Mouse (Mus musculus) midbrain, embryonic 10.5 days (tissue): ENCODE data around the gene Ahdc1. TPM values are rescaled to one million over a fixed set of nuclear protein-coding genes. Genes with fewer than 3 reads are reported as not detected.

ENCODE experiments used
- DNase-seq: peaks from one replicate; pipeline ENCODE4 v3.0.0-alpha.2; 2017; ENCODE audit warnings: low spot score
- H3K27ac ChIP-seq: fragments of 300-500 bp; sonication (generic); replicated peaks from 2 replicates; pipeline ENCODE4 v1.5.1; 2016; ENCODE audit warnings: mild to moderate bottlenecking
- H3K27me3 ChIP-seq: fragments of 300-500 bp; sonication (generic); 2 replicates; pipeline ENCODE4 v1.6.1; 2016; ENCODE audit warnings: low read depth, mild to moderate bottlenecking; ENCODE audit not compliant: poor library complexity, severe bottlenecking
- H3K36me3 ChIP-seq: fragments of 300-500 bp; sonication (generic); 2 replicates; pipeline ENCODE4 v1.6.1; 2016; ENCODE audit warnings: mild to moderate bottlenecking, moderate library complexity
- H3K4me1 ChIP-seq: fragments of 300-500 bp; sonication (generic); 2 replicates; pipeline ENCODE4 v1.6.1; 2016
- H3K4me3 ChIP-seq: fragments of 300-500 bp; sonication (generic); 2 replicates; pipeline ENCODE4 v1.5.1; 2016; ENCODE audit warnings: mild to moderate bottlenecking, moderate library complexity
- H3K9me3 ChIP-seq: fragments of 300-500 bp; sonication (generic); replicated peaks from 2 replicates; pipeline ENCODE4 v1.6.1; 2016; ENCODE audit warnings: mild to moderate bottlenecking
- WGBS: fragments of 180-500 bp; shearing (Covaris S2); methylation state at CpG from one replicate; pipeline ENCODE4 v1.1.7; 2016; 5-methylcytosine and 5-hydroxymethylcytosine counted together
- polyA plus RNA-seq: library from polyadenylated mRNA; unstranded; fragments of >200 nt; fragmentation: Nextera tagmentation; extraction: Ambion mirVana; gene quantifications from 2 replicates; pipeline ENCODE4 v1.2.1, GENCODE M21; 2016

The Ahdc1 gene
- polyA plus RNA-seq, 1 experiment from 2014 or later, result 5.8 TPM

DNA sequence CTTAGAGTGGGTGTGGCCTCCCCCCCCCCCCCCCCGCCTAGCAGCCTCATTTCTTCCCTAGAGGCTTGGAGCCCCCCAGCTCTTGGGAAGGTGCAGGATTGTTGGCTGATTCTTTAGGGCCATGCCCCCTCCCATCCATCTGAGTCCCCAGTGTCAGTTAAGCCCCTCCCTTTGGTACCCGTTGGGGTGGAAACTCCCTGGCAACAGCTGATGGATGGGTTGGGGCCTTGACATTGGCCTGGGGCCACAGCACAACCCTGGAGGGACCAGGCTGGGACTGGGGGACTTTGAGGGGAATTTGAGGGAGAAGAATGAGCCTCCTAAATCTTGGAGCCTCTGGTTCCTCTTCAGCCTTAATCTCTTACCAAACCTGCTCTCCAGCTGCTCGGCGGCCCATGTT, 13.3 kb downstream of the Ahdc1 start:
- no peak for DNase-seq
- 0 out of 2 replicates have a peak, but pooled peaks cover 5% of the 10 kb centered on the region for H3K27me3 ChIP-seq
- H3K4me3 ChIP-seq, result 0 out of 2 replicates have a peak overlapping the region, but pooled peaks have one; percentile 23
- peak overlapping the region; percentile 87 for H3K27ac ChIP-seq
- H3K36me3 ChIP-seq, result peaks cover 9% of the 10 kb centered on the region; the same call in 1 of the 2 replicates
- no peaks in the 10 kb centered on the region for H3K9me3 ChIP-seq
- WGBS, result 26% methylated on average over 3 of the region's 4 CpGs
- H3K4me1 ChIP-seq, result peaks cover 95% of the 10 kb centered on the region

DNA sequence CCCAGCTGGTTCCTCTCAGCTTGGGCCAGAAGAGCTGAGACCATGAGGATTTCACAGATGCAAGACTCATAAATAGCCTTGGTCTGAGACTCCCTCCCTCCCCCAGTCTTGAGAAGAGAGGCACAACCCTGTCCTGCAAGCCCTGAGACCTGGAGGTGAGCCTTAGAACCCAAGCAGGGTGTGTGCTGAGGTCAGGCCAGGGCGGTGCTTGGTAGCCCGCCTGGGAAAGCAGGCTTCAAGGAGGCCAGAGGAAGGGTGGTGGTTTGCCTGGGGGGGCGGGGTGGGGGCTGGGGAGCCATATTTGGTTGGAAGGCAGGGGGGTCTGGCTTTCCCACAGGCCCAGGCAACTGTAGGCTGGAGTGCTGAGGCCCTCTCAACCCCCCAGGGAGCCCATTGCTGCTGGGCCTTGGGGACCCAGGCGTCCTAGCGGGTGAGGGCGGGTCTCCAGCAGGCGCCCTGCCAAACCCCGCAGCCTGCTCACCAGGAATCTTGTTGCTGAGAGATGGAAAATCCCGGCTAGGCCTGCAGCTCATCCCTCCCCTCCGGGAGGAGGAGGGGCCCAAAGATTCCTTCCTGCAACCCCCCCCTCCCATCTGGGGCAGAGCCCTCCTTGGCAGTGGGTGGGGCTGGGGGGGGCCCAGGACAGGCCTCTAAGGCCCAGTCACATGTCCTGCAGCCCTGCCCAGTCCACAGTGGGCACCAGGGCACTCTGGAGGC, 14.1 kb downstream of the Ahdc1 start:
- Histone ChIP-seq H3K27me3 (0 out of 2 replicates have a peak, but pooled peaks cover 5% of the 10 kb centered on the region), H3K4me1 (peaks cover 93% of the 10 kb centered on the region), H3K27ac (peak overlapping the region; percentile 87), H3K9me3 (no peaks in the 10 kb centered on the region), H3K36me3 (peaks cover 8% of the 10 kb centered on the region; the same call in 1 of the 2 replicates), H3K4me3 (peak overlapping the region; percentile 23; the same call in 1 of the 2 replicates)
- WGBS, result 21% methylated on average over 10 of the region's 10 CpGs
- no peak for DNase-seq

DNA sequence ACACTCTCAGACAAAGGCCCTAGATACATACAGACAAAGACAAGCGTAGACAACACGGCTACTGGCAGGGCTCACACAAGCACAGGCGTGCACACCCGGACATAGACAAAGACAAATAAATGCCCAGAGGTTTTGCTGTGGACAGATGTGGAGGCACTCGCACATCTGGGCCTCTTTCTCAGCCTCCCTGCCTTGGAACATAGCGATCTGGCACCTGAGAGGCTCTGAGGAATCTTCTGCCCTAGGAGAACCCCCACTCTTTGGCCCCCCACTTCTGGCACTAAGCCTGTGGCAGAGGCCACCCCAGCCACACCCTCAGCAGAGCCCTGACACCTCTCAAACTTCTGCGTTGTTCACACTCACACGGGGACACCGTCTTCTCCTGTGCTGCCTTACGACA, 15.2 kb downstream of the Ahdc1 start:
- H3K9me3 ChIP-seq, result no peaks in the 10 kb centered on the region
- H3K4me3 ChIP-seq, result no peak overlapping the region
- no peak for DNase-seq
- H3K27me3 ChIP-seq, result 0 out of 2 replicates have a peak, but pooled peaks cover 5% of the 10 kb centered on the region
- H3K27ac ChIP-seq, result peak overlapping the region; percentile 87
- 78% methylated on average over 10 of the region's 10 CpGs for WGBS
- peaks cover 8% of the 10 kb centered on the region; the same call in 1 of the 2 replicates for H3K36me3 ChIP-seq
- H3K4me1 ChIP-seq, result peaks cover 82% of the 10 kb centered on the region

DNA sequence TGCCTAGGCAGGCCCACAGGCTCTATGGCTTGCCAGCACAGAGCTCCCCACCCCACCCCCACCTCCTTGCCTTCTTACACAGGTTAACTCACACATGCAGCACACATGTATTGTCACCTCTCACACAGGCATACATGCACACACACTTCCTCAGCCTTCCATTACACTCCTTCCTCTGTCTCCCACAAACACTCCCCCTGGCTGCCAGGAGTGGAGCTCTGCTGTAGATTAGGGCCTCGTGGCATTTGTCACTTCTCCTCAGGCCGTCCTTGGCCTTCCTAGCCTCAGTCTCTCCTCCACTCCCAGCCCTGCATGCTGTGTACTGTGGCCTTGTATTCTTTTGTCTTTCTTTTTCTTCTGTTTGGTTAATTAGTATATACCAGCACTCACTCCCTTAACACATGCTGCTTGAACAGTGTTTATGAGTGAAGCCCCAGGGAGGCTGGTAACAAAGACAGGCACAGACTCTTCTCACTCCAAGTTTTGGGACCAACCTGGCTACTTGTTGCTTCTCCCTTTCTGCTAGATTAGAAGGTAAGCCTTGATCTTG, 15.8 kb downstream of the Ahdc1 start:
- H3K9me3 ChIP-seq, result no peaks in the 10 kb centered on the region
- H3K4me3 ChIP-seq, result no peak overlapping the region
- peaks cover 8% of the 10 kb centered on the region; the same call in 1 of the 2 replicates for H3K36me3 ChIP-seq
- H3K4me1 ChIP-seq, result peaks cover 76% of the 10 kb centered on the region
- H3K27ac ChIP-seq, result peak overlapping the region; percentile 87
- no peak for DNase-seq
- WGBS, result 30% methylated on average over 2 of the region's 2 CpGs
- 0 out of 2 replicates have a peak, but pooled peaks cover 5% of the 10 kb centered on the region for H3K27me3 ChIP-seq

DNA sequence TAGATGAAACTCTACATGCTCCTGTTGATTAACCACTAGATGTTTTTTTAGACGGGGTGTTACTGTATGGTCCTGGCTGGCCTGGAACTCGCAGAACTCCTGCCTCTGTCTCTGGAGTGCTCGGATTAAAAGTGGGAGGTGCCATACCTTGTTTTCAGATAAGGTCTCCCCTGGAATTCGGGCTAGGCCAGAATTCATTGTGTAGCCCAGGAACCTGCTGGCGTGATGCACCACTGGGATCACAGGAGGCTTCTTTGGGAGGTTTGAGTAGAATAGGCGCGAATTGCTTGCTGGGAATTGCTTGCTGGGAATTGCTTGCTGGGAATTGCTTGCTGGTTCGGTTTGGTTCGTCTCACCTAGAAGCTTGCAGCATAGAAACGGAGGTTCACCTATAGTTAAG, 16.7 kb downstream of the Ahdc1 start:
- Histone ChIP-seq H3K27ac (no peak overlapping the region), H3K9me3 (no peaks in the 10 kb centered on the region), H3K4me3 (no peak overlapping the region), H3K4me1 (peaks cover 70% of the 10 kb centered on the region), H3K36me3 (peaks cover 8% of the 10 kb centered on the region; the same call in 1 of the 2 replicates), H3K27me3 (0 out of 2 replicates have a peak, but pooled peaks cover 5% of the 10 kb centered on the region)
- WGBS, result 56% methylated on average over 10 of the region's 10 CpGs
- DNase-seq, result no peak

DNA sequence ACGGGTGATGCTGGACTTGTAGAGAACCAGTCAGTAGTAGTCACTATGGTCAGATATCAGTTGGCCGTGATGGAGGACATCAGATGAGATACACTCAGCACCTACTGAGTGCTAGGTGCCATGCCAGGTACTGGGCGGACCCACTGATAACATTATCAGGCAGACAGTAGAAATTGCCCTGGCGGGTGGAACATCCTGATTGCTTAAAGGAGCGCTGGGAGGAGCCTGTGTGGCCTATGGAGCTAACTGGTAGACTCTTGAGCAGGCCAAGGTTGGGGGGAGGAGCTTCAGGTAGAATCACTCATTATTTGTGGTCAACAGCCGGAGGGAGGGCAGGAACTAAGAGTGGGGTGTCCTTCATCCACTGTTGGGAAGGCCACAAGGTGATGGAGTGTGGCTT, 17.1 kb downstream of the Ahdc1 start:
- WGBS, result 85% methylated on average over 6 of the region's 6 CpGs
- no peaks in the 10 kb centered on the region for H3K9me3 ChIP-seq
- H3K27ac ChIP-seq, result no peak overlapping the region
- DNase-seq, result no peak
- H3K27me3 ChIP-seq, result 0 out of 2 replicates have a peak, but pooled peaks cover 5% of the 10 kb centered on the region
- H3K4me3 ChIP-seq, result no peak overlapping the region
- peaks cover 8% of the 10 kb centered on the region; the same call in 1 of the 2 replicates for H3K36me3 ChIP-seq
- H3K4me1 ChIP-seq, result peaks cover 67% of the 10 kb centered on the region

DNA sequence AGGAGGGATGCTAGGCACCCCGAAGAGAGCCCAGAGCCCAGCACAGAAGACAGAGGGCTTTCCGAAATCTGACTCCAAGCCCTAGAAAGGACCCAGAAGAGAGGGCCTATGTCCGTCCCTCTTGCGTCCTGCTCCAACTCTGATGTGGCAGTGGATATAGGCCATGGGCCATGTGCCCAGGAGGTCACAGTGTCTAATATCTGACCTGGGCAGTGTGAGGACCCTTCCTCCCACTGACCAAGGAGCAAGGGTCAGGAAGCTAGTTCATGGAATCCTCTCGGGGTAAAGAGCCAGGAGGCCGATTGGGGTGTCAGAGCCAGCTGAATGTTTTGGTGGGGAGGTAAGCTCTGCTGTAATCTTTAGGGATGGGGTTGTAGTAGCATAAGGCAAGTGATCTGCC, 17.8 kb downstream of the Ahdc1 start:
- Histone ChIP-seq H3K4me3 (no peak overlapping the region), H3K4me1 (peaks cover 60% of the 10 kb centered on the region), H3K27ac (no peak overlapping the region), H3K27me3 (0 out of 2 replicates have a peak, but pooled peaks cover 5% of the 10 kb centered on the region), H3K9me3 (no peaks in the 10 kb centered on the region), H3K36me3 (peaks cover 9% of the 10 kb centered on the region; the same call in 1 of the 2 replicates)
- no peak for DNase-seq
- WGBS, result 80% methylated on average over 6 of the region's 6 CpGs

DNA sequence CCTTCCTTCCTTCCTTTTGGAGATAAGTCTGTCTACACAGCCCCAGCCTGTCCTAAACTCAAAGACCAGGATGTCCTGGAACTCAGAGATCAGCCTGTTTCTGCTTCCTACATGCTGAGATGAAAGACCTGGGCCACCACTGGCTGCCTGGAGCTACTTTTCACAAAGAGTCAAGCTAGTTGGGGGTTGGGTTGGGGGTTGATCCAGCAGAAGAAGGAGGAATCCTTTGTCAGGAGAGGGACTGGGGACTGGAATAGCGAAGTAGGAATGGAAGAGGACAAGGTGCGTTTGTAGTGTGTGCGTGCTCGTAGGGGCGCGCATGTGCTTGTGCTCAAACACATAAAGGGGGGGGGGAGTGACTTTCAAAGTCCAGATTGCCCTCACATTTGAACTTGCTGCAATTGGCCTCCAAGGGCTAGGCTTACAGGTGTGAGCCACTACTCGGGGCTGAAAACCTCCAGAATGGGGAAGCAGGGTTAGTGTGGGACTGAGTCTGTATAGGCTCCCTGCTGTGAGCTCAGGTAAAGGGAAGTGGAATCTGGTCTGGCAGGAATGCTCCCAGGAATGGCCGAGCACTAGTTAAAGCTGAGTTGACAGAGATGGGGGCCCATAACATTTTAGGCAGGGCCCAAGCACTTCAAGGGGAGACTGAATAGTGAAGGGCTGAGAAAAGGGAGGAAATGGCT, 21.5 kb downstream of the Ahdc1 start:
- peaks cover 16% of the 10 kb centered on the region; the same call in 1 of the 2 replicates for H3K36me3 ChIP-seq
- no peak for DNase-seq
- H3K27ac ChIP-seq, result no peak overlapping the region
- H3K4me1 ChIP-seq, result peaks cover 35% of the 10 kb centered on the region
- no peak overlapping the region for H3K4me3 ChIP-seq
- WGBS, result 91% methylated on average over 8 of the region's 8 CpGs
- H3K9me3 ChIP-seq, result no peaks in the 10 kb centered on the region
- H3K27me3 ChIP-seq, result peaks cover 27% of the 10 kb centered on the region

DNA sequence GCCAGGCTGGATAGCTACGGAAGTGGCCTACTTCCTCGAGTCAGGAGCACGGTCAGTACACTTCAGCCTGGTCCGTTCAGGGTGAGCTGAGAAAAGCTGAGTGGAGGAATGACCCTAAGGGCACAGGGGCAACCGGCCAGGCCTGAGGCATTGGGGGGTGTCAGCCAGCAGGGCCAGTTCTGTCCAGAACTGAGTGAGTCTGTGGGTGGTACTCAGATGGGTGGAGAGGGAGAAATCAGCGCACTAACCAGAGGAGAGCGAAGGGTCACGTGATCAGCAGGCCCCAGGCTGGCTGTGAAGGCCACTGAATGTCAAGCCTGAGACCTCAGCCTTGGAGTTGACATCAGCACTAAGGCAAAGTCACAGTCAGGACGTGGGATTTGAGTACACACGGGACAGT, 23.4 kb downstream of the Ahdc1 start:
- Histone ChIP-seq H3K27me3 (peaks cover 44% of the 10 kb centered on the region), H3K9me3 (no peaks in the 10 kb centered on the region), H3K36me3 (peaks cover 8% of the 10 kb centered on the region; the same call in 1 of the 2 replicates), H3K4me3 (no peak overlapping the region), H3K27ac (no peak overlapping the region), H3K4me1 (peaks cover 41% of the 10 kb centered on the region)
- no peak for DNase-seq
- 84% methylated on average over 10 of the region's 10 CpGs for WGBS

DNA sequence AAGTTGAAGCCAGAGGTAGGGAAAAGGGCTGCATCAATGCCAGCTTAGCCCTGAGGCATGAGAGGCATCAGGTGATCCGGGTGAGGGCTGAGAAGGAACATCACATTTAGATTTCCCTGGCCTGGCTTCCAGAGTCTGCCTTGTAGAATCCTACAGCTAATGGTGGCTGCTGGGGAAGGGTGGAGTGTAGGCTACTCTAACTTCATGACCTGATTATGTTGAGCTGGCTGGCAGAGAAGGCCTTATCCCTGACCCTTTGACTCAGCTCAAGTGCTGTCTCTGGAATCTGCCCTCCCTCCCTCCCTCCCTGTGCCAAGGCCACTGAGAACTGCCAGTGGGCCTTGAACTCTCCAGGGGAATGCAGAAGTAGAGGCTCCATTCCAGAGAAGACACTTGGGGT, 24.4 kb downstream of the Ahdc1 start:
- H3K27ac ChIP-seq, result no peak overlapping the region
- H3K36me3 ChIP-seq, result peaks cover 8% of the 10 kb centered on the region; the same call in 1 of the 2 replicates
- WGBS, result 90% methylated on average over 1 of the region's 1 CpGs
- no peak for DNase-seq
- H3K9me3 ChIP-seq, result no peaks in the 10 kb centered on the region
- H3K4me3 ChIP-seq, result no peak overlapping the region
- H3K4me1 ChIP-seq, result peaks cover 45% of the 10 kb centered on the region
- H3K27me3 ChIP-seq, result peaks cover 54% of the 10 kb centered on the region

DNA sequence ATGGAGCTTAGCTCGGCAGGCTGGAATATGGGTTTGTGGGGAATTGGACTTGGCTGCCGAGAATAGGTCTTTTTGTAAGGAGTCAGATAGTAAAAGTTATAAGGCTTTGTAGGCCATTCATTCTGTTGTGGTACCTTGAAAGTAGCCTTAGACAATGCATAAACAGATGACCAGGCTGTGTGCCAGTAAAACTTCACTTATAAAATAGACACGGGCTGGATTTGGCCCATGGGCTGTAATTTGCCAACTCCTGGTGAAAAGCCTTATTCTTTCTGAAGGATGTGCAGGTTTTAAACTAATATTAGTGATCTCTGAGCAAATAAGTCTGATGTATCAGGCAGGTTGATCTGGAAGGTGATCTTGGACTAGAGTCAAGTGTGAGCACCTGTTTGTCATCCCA, 24.9 kb downstream of the Ahdc1 start:
- Histone ChIP-seq H3K9me3 (no peaks in the 10 kb centered on the region), H3K27ac (no peak overlapping the region), H3K27me3 (peaks cover 59% of the 10 kb centered on the region), H3K4me3 (no peak overlapping the region), H3K4me1 (peaks cover 50% of the 10 kb centered on the region), H3K36me3 (peaks cover 8% of the 10 kb centered on the region; the same call in 1 of the 2 replicates)
- no peak for DNase-seq
- 91% methylated on average over 3 of the region's 3 CpGs for WGBS

DNA sequence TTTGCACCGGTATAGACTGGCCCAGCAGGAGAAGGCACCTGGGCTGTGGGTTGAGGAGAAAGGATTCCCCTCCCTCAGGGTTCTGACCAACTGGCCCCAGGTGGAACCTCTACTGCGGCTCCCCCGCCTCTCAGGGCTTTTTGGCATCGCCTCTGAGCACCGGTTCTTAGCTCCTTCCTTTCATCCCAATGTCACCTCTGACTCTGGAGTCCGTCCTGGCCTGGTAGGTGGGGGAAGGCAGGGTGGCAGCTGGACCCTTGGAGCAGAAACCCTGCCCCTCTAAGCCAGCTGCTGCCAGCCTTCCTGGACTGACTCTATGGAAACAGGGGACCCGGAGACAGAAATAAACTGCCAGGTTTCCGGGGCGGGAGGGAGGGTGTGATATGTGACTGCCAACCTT, 26.2 kb downstream of the Ahdc1 start:
- H3K4me1 ChIP-seq, result peaks cover 63% of the 10 kb centered on the region
- no peak for DNase-seq
- H3K4me3 ChIP-seq, result 0 out of 2 replicates have a peak overlapping the region, but pooled peaks have one; percentile 14
- 36% methylated on average over 9 of the region's 9 CpGs for WGBS
- H3K27me3 ChIP-seq, result peaks cover 67% of the 10 kb centered on the region
- no peak overlapping the region for H3K27ac ChIP-seq
- H3K9me3 ChIP-seq, result no peaks in the 10 kb centered on the region
- H3K36me3 ChIP-seq, result peaks cover 8% of the 10 kb centered on the region; the same call in 1 of the 2 replicates
